Mouse (Mus musculus) kidney, adult 2 months (tissue): ENCODE results near the gene Abca17.

ENCODE experiments used
- CTCF ChIP-seq: fragments of 200-500 bp; conservative IDR thresholded peaks from 2 replicates; pipeline ENCODE4 v1.5.1; 2011; ENCODE audit warnings: low read depth, mild to moderate bottlenecking, control low read depth, low read length, moderate library complexity, mixed read lengths; ENCODE audit not compliant: insufficient read depth, insufficient read length
- POLR2A ChIP-seq: fragments of 200-500 bp; IDR thresholded peaks from one replicate; pipeline ENCODE4 v1.6.1; 2011; ENCODE audit warnings: low read depth, low read length, control low read depth

DNA sequence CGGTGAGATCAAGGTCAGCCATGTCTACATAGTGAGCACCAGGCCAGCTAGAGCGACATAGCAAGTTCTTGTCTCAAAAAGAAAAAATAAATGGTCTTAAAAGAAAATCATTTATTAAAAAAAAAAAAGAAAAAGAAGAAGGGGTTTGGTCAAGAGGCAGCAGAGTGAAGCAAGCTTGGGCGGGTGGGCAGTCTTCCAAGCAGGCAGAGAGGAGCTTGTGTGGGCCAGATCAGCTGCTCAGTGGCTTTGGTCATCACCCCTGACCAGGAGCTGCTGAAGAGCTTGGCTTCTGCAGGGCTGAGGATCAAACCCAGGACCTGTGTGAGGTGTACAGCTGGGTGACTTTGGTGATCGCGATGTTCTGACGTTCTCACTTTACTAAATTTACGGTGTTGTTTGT is 43.6 kb upstream of the Abca17 start:
- TF ChIP-seq POLR2A: no peak
- no peak for TF ChIP-seq CTCF
